Mouse (Mus musculus): ENCODE results near the gene Zfp644. TPM values are rescaled to one million over a fixed set of nuclear protein-coding genes. Genes with fewer than 3 reads are reported as not detected.
"Not testable (repeated sequence)": the region's sequence is repeated elsewhere in the genome, so short reads cannot be mapped to it uniquely, and the experiment has no call there.

Zfp644 gene
- polyA plus RNA-seq, 1 experiment from 2014 or later, result 16.7 TPM

GRCm38 (mm10) chr5:106695681-106696395 lies 1.2 kb downstream of the Zfp644 start:
- Histone ChIP-seq H3K4me1 (replicated peaks) (peaks cover 42% of the 10 kb centered on the region), H3K9me3 (replicated peaks) (no peaks in the 10 kb centered on the region), H3K4me2 (peak overlapping the region; percentile 80), H3K27me3 (no peaks in the 10 kb centered on the region), H3K27ac (replicated peaks) (peak overlapping the region; percentile 96), H3K36me3 (replicated peaks) (peaks cover 16% of the 10 kb centered on the region), H3K9ac (peak overlapping the region; percentile 99), H3K4me3 (replicated peaks) (peak overlapping the region; percentile 98)
- ATAC-seq (ENCODE audit: insufficient read depth), result peak; percentile 78
- under 1% methylated on average over 63 of the region's 63 CpGs for WGBS (ENCODE audit: insufficient replicate concordance)

- H3K27ac ChIP-seq (replicated peaks), result peak overlapping the region; percentile 96
- no peaks in the 10 kb centered on the region for H3K27me3 ChIP-seq
- peaks cover 42% of the 10 kb centered on the region for H3K4me1 ChIP-seq (replicated peaks)
- H3K4me2 ChIP-seq, result peak overlapping the region; percentile 80
- peak overlapping the region; percentile 99 for H3K9ac ChIP-seq
- peaks cover 21% of the 10 kb centered on the region for H3K36me3 ChIP-seq (replicated peaks)
- H3K9me3 ChIP-seq (replicated peaks), result no peaks in the 10 kb centered on the region
- WGBS (ENCODE audit: insufficient replicate concordance), result 38% methylated on average over 9 of the region's 9 CpGs
- peak overlapping the region; percentile 98 for H3K4me3 ChIP-seq (replicated peaks)
- ATAC-seq (ENCODE audit: insufficient read depth), result no peak
These were observed 1.9 kb downstream of the Zfp644 start for GRCm38 (mm10) chr5:106695141-106695540.

DNA sequence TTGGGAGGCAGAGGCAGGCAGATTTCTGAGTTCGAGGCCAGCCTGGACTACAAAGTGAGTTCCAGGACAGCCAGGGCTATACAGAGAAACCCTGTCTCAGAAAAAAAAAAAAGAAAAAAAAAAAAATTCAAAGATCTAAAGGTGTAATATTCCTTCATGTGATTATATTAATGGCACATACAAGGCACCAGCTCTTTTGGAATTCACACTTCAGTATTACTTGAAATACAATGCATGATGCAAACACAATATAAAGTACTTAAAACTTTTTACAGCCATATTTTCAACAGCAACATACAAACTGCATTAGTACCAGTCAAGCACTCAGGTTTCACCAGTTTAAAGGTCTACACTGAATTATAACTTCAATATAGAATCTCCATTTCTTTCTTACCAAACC lies 2.4 kb downstream of the Zfp644 start:
- Histone ChIP-seq H3K4me2 (peak overlapping the region; percentile 80), H3K9ac (no peak overlapping the region), H3K9me3 (replicated peaks) (no peaks in the 10 kb centered on the region), H3K36me3 (replicated peaks) (peaks cover 21% of the 10 kb centered on the region), H3K27ac (replicated peaks) (peak overlapping the region; percentile 96; the same call in 1 of the 2 replicates), H3K4me1 (replicated peaks) (peaks cover 42% of the 10 kb centered on the region), H3K27me3 (no peaks in the 10 kb centered on the region), H3K4me3 (replicated peaks) (peak overlapping the region; percentile 98)
- WGBS (ENCODE audit: insufficient replicate concordance), result 85% methylated on average over 1 of the region's 1 CpGs
- ATAC-seq (ENCODE audit: insufficient read depth), result no peak

DNA sequence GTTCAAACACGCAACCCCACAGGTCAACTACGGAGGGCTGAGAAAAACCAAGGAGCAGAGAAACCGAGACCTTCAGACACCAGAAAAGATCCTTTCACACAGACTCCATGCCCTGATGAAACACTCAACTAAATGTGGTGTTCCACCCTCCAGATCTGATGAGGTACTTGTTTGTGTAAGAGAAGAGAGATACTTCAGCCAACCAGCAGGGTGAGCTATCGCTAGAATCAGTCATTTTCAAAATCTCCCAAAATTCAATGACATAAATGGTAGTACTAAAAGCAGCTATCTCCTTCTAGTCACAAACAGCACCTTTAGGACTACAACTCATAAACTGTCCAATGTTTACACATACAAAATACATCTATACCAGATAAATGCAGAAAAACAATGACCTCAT lies 4.1 kb downstream of the Zfp644 start:
- 67% methylated on average over 4 of the region's 4 CpGs for WGBS (ENCODE audit: insufficient replicate concordance)
- no peak overlapping the region for H3K4me3 ChIP-seq (replicated peaks)

DNA sequence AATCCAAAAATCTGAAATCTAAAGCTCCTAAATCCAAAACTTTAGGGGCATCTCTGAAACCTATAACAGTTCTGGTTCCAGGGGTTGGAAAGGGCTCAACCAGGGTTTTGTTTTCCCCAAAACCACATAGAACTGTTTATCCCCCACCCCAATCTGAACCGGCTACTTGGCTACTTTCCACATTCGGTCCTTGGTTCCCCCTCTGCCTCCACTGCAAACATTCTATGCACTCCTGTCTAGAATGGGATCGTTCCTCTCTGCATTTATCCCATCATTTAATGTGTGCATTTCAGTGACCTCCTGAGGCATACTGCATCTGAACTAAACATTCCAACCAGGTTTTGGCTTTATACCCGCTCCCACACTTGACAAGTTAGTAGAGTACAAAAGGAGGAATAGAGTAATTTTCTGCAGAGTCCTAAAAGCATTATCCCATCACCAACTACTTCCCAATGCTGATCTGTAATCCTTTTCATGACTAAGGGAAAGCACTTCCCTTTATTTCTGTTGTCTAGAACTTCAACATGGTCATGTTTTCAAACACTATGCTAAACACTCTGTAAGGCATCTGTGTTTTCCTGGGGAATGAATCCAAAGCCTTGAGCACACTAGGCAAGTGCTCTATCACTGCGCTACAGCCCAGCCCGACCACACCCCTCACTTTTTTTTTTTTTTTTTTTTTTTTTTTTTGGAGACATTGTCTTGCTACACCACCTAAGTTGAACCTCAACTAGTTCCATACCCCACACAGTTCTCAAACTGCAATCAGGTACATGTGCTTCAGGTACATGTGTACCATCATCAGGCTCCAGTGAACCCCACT lies 16.2 kb downstream of the Zfp644 start:
- ATAC-seq (ENCODE audit: insufficient read depth), result no peak

More for the DNA sequence above, 4.1 kb downstream of the Zfp644 start:
- peaks cover 42% of the 10 kb centered on the region for H3K4me1 ChIP-seq (replicated peaks)
- ATAC-seq (ENCODE audit: insufficient read depth), result no peak
- no peak overlapping the region for H3K27ac ChIP-seq (replicated peaks)
- H3K36me3 ChIP-seq (replicated peaks), result peaks cover 24% of the 10 kb centered on the region
- no peak overlapping the region for H3K4me2 ChIP-seq
- no peaks in the 10 kb centered on the region for H3K27me3 ChIP-seq
- no peak overlapping the region; the same call in 1 of the 2 replicates for H3K9ac ChIP-seq
- no peaks in the 10 kb centered on the region for H3K9me3 ChIP-seq (replicated peaks)

GRCm38 (mm10) chr5:106679659-106680058 lies 17.4 kb downstream of the Zfp644 start:
- H3K4me1 ChIP-seq (replicated peaks), result peaks cover 22% of the 10 kb centered on the region
- 22% methylated on average over 1 of the region's 1 CpGs for WGBS (ENCODE audit: insufficient replicate concordance)

More for the DNA sequence above, 16.2 kb downstream of the Zfp644 start:
- Histone ChIP-seq H3K4me3 (replicated peaks) (no peak overlapping the region), H3K4me2 (no peak overlapping the region), H3K9ac (no peak overlapping the region), H3K27ac (replicated peaks) (no peak overlapping the region), H3K36me3 (replicated peaks) (0 out of 2 replicates have a peak, but pooled peaks cover 11% of the 10 kb centered on the region), H3K4me1 (replicated peaks) (peaks cover 26% of the 10 kb centered on the region), H3K27me3 (no peaks in the 10 kb centered on the region), H3K9me3 (replicated peaks) (no peaks in the 10 kb centered on the region)
- 59% methylated on average over 6 of the region's 6 CpGs for WGBS (ENCODE audit: insufficient replicate concordance)

GRCm38 (mm10) chr5:106678823-106679222 lies 18.3 kb downstream of the Zfp644 start:
- H3K36me3 ChIP-seq (replicated peaks); H3K27me3 ChIP-seq; H3K4me3 ChIP-seq (replicated peaks); H3K27ac ChIP-seq (replicated peaks); H3K9me3 ChIP-seq (replicated peaks); ATAC-seq (ENCODE audit: insufficient read depth); H3K4me2 ChIP-seq; H3K9ac ChIP-seq: not testable (repeated sequence)
- H3K4me1 ChIP-seq (replicated peaks), result peaks cover 24% of the 10 kb centered on the region
- 10% methylated on average over 1 of the region's 1 CpGs for WGBS (ENCODE audit: insufficient replicate concordance)

More at GRCm38 (mm10) chr5:106679659-106680058, 17.4 kb downstream of the Zfp644 start:
- Histone ChIP-seq H3K9me3 (replicated peaks) (no peaks in the 10 kb centered on the region), H3K36me3 (replicated peaks) (0 out of 2 replicates have a peak, but pooled peaks cover 4% of the 10 kb centered on the region), H3K27me3 (no peaks in the 10 kb centered on the region), H3K4me3 (replicated peaks) (no peak overlapping the region), H3K27ac (replicated peaks) (no peak overlapping the region), H3K9ac (no peak overlapping the region), H3K4me2 (no peak overlapping the region)
- ATAC-seq (ENCODE audit: insufficient read depth), result no peak

DNA sequence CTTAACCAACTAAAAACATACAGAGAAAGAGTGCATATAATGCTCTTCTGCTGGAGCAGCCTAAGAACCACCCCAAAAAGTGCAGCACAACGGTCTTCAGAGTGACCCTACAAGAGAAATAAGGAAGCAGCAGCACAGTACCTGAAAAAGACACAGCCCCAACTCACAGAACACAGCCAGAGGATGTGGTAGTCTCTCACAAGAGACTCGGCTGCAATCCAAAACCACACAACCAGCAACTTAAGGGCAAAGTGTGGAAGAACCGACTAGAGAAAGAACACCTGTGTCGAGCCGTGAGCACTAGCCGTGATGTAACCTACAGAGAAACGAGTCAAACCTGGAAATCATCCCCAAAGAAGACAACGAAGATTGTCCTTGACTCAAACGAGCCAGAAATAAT lies 20.3 kb downstream of the Zfp644 start:
- no peak for ATAC-seq (ENCODE audit: insufficient read depth)
- Histone ChIP-seq H3K4me1 (replicated peaks) (peaks cover 28% of the 10 kb centered on the region), H3K4me3 (replicated peaks) (no peak overlapping the region), H3K27me3 (no peaks in the 10 kb centered on the region), H3K9ac (no peak overlapping the region), H3K27ac (replicated peaks) (no peak overlapping the region), H3K36me3 (replicated peaks) (0 out of 2 replicates have a peak, but pooled peaks cover 4% of the 10 kb centered on the region), H3K9me3 (replicated peaks) (no peaks in the 10 kb centered on the region), H3K4me2 (no peak overlapping the region)
- 61% methylated on average over 9 of the region's 9 CpGs for WGBS (ENCODE audit: insufficient replicate concordance)

DNA sequence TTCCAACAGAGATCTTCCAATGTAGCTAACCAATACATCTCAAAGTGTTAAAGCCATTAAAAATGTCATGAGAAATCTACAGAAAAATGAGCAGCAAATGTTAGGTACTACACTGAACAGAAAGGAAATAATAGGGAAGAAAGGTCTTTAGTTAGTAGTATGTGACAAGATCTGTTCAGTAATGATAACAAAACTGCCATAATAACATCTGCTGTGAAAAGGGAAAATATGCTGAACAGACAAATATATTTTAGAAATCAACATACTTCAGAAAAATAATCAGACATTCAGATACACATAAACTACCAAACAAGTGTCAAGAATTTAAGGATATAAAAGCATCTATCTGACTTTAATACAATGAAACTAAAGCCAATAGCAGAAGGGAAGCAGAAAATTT lies 24.5 kb downstream of the Zfp644 start:
- Histone ChIP-seq H3K4me3 (replicated peaks) (no peak overlapping the region), H3K36me3 (replicated peaks) (peaks cover 21% of the 10 kb centered on the region), H3K4me1 (replicated peaks) (peaks cover 11% of the 10 kb centered on the region), H3K9ac (no peak overlapping the region), H3K27me3 (no peaks in the 10 kb centered on the region), H3K27ac (replicated peaks) (no peak overlapping the region), H3K9me3 (replicated peaks) (no peaks in the 10 kb centered on the region), H3K4me2 (no peak overlapping the region)
- no peak for ATAC-seq (ENCODE audit: insufficient read depth)

DNA sequence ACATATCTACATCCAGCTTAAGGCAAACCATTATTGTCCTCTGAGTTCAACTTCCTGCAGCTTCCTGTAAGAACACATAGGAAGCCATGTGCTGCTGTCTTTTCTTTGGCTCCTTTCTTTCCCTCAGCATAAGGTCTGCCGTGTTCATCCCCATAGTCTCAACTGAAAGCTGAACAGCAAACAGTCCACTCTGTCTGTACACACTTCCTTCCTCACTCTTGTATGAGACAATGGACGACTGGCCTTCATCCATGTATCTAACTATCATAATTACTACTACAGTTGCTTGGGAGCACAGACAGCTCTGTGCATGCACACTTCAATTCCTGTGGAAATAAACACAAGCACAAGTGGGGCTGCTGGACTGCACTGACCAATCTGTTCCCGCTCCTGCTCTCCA lies 25.2 kb downstream of the Zfp644 start:
- peaks cover 22% of the 10 kb centered on the region for H3K36me3 ChIP-seq (replicated peaks)
- no peak overlapping the region for H3K4me3 ChIP-seq (replicated peaks)
- H3K27ac ChIP-seq (replicated peaks), result peak overlapping the region; percentile 33; the same call in 1 of the 2 replicates
- peaks cover 11% of the 10 kb centered on the region for H3K4me1 ChIP-seq (replicated peaks)
- ATAC-seq (ENCODE audit: insufficient read depth), result no peak
- WGBS (ENCODE audit: insufficient replicate concordance), result 40% methylated on average over 3 of the region's 3 CpGs
- H3K9ac ChIP-seq, result no peak overlapping the region
- H3K27me3 ChIP-seq, result no peaks in the 10 kb centered on the region
- no peaks in the 10 kb centered on the region for H3K9me3 ChIP-seq (replicated peaks)
- H3K4me2 ChIP-seq, result no peak overlapping the region

GRCm38 (mm10) chr5:106664910-106665309 lies 32.2 kb downstream of the Zfp644 start:
- Histone ChIP-seq H3K36me3 (replicated peaks) (peaks cover 33% of the 10 kb centered on the region), H3K27me3 (no peaks in the 10 kb centered on the region), H3K9ac (no peak overlapping the region), H3K4me1 (replicated peaks) (peaks cover 23% of the 10 kb centered on the region), H3K4me2 (peak overlapping the region; percentile 43), H3K4me3 (replicated peaks) (no peak overlapping the region), H3K9me3 (replicated peaks) (no peaks in the 10 kb centered on the region), H3K27ac (replicated peaks) (0 out of 2 replicates have a peak overlapping the region, but pooled peaks have one; percentile 31)
- ATAC-seq (ENCODE audit: insufficient read depth), result peak; percentile 92
- 30% methylated on average over 4 of the region's 4 CpGs for WGBS (ENCODE audit: insufficient replicate concordance)
